Mouse (Mus musculus) embryo, embryonic 9.5 days (tissue): ENCODE data around the gene Tex11.
A peak's percentile ranks its signal among the peaks of the same experiment; 100 is the strongest.

Source experiments
- DNase-seq: peaks from one replicate; pipeline ENCODE4 v3.0.0-alpha.2; 2017; ENCODE audit errors: extremely low spot score

Gene Tex11

DNA sequence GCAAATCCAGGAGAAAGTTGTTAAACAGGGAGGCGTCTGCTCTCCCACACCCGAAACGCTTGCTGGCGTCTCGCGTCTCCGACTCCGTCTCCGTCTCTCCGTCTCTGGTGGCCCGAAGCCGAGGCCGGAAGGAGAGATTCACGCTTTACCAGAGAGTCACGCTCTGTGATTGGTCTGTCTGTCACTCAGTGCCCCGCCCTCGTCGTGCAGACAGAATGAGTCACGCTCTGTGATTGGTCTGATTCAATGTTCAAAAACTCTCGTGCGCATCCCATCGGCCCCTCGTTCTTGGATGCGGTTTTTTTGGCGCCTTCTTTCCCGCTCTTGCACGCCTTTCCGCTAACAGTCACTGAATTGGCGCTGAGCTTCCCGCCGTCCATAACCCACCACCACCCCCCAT lies at the start of gene Tex11:
Tex11 (minus strand) TSS at position 127 of the 400 bp plus-strand sequence.
- DNase-seq: no peak

DNA sequence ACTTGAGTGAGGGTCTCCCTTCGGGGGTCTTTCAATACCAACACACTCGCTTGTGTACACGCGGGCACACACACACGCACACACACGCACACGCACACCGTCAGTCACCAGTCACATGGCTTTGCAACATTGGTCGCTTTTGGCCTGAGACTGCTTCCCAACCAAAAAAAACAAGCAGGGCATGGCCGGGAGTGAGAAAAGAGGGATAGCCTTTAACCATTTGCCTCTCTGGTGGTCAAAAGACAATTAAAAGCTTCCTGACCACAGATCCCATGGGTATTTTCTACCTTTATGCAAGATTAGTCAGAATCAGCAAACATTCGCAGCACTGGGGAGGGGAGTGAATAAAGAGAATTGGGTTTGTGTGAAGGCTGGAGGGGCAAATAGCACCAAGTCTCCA lies 26.5 kb upstream of the Tex11 start, which contains the start of gene Slc7a3:
Slc7a3 (minus strand) TSS at position 101 of the 400 bp plus-strand sequence.
- DNase-seq: peak; percentile 0

DNA sequence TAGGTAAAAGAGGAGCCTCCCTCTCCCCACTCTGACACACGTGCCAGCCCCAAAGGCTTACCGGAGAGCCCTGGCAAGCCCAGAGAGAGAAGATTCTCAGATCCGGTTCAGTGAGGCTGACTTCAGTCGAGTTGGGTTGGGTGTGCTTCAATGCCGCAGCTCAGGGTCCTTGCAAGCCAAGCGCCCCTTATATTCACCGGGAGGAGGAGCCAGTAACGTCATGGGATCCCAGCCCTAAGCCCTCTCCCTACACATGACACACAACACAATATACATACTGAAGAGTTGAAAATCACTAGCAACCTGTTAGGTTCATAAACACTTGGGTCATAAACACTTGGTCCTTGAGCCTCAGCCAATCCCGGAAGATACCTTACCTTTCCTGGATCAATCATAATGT lies 25.7 kb upstream of the Tex11 start:
- peak; percentile 6 for DNase-seq

DNA sequence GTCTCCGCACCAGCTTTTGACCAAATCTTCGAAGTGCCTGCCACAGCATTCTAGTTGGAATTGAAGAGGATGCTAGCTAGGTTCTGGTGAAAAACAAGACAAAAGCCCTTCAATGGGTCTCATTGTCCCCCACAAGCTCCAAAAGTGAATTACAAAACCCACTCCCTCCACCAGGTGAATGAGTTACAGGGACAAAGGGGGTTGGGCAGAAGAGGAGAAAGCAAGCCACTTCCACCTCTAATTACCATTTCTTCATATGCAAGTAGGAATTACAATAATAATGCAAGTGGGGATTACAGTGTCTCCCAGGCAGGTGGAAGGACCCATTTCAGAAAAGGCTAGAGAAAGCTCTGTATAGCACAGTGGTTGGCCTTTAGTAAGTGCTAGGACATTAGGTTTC lies 24.7 kb upstream of the Tex11 start:
- DNase-seq: no peak

DNA sequence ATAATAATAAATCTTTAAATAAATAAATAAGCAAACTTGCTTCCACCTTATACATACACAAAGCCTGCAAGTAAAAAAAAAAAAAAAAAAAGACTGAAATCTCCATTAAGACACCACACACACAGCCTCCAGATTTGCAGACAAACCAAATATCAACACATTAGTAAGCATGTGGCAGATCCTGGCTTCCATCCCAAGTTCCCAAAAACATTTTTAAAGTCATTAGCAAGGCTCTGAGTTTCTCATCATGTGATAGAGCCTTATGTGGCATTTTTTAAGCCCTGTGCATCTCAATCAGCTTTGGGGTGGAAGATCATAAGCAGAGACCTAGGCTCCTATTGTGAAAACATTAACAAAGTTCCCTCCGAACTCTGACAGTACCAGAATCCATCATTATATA lies 5.8 kb upstream of the Tex11 start:
- DNase-seq: no peak

DNA sequence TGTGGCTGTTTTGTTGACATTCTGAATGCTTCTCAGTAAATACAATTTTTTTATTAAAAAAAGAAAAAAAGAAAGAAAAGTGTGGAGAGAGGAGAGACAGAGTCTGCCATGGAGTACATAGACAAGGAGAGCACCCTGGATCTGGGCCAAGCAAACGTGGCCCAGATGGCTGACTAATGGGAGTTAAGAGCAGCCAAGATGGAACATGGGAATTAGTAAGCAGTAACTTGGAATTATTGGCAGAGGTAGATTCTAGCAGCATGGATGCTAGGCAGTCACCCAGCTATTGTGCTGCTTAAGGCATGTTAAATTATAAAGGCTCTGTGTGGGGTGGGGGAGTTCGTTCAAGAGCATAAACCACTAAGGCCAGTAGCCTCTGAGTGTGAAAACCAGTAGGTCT lies 4.0 kb upstream of the Tex11 start:
- no peak for DNase-seq

DNA sequence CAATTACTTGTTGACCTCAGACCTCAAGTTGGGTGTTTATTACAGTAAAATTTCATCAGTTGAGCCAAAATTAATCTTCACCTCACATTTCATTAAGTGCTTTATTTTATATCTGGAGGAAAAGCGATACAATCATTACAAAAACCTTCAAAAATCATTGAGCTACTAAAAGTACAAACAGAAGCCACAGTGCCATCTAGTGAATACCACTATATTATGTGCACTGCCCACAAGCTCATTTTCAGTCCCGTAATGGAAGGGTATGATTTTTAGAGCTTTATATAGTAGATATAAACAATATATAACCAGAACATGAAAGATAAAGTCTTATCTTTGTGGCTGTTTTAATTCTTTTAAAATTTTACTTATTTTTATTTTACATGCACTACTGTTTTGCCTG lies 115.8 kb downstream of the Tex11 start:
- no peak for DNase-seq

DNA sequence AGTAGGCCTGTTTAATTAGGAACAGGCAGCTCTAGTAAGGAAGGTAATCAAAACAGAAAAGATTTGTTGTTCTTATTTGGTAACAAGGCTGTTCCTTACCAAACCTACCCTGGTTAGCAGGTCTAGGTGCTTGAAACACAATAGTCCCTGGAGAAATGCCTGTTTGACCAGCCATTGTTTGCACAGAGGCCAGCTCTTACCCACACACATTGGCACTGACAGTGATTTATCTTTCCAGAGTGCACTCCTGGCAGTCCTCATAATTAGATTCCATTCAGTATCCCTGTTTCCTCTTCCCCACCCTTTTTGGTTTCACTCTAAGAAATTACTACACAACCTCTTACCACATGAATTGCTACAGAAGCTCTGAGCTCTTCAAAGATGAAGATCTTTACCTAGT lies 220.3 kb downstream of the Tex11 start:
- DNase-seq: no peak

DNA sequence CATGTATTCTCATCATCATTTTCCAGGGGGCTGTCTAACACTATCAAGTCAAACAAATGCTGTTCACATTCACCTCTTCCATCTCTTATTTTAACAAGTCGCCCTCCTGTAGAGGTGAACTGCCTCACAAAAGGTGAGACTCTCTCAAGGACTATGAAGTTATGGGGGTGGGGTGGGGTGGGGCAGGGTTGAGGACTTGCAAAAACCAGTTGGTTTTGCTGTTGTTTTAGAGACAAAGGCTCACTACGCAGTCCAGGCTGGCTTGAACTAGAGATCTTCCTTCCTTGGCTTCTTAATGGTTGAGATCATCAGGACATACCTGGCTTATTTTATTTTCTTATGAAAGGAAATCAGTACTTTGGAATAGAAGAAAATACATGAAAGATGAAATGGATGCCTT lies 226.7 kb downstream of the Tex11 start:
- DNase-seq: no peak

DNA sequence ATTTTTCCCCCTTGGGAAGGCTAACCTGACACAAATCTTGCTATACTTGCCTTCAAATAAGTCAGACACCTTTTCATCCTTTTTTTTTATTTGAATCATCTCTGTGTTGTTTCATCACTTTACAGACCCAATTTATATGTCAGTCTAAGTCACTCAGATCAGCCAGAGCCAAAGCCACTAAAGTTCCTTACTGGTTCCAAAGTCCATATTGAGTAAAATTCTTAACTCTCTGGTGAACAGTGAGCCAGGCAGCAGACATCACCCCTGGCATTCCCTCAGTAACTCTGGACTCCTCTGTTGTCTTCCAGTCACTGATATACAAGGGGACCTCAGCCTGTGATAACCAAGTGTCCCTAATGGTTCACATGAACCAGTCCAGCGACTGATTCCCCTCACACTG lies 233.9 kb downstream of the Tex11 start:
- DNase-seq: no peak

DNA sequence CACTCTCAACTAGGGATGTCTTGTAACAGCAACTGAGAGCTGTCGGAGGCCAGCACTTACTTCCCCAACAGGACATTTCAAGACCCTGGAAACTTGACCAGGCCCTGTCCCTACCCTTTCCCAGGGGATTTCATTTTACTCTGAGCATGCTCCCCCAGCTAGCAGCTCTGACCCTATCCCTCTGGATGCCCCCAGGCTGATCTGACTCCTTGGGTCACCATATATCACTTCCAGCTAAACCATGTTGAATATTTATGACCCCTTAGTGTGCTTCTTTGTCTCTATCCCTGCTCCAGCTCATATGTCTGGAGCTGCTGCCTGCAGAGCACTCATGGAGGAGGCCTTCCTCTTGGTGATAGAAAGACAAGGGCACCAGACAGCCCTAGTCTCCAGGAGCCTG lies 238.3 kb downstream of the Tex11 start:
- DNase-seq: no peak

DNA sequence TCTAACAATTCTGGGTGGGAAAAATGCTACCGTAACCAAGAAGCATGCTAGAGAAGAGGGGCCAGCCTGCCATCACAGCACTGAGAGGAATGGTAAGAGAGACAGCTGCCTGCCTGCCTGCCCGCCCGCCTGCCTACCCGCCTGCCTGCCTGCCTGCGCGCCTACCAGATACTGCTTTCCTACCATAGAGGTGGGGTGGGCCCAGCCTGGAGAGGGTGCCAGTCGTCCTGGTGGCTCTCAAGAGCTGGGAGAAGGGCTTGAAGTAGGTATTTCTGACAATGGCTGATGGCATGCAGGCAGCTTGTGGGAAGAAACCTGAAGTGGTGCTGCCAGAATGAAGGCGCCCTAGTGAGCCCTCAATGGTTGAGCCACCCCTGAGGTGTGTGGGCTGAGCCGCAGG lies 240.8 kb downstream of the Tex11 start:
- DNase-seq: no peak

DNA sequence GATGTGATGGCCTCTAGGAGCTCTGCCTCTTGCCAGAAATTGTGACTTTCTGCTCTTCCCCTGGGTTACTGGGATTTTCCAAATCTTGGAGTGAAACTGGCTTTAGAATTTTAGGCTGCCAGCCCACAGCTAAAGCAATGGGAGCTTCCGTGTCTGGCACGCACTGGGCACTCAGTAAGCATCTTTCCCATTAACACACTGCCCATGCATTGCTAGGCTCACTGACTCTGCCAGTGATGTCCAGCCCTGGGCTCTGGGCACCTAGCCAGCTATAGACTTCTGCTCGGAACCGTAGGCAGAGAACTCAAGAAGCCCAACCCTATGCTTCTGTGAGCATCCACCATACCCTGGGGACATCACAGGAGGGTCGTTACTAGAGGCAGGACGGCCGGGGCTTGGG lies 243.7 kb downstream of the Tex11 start:
- DNase-seq: no peak

DNA sequence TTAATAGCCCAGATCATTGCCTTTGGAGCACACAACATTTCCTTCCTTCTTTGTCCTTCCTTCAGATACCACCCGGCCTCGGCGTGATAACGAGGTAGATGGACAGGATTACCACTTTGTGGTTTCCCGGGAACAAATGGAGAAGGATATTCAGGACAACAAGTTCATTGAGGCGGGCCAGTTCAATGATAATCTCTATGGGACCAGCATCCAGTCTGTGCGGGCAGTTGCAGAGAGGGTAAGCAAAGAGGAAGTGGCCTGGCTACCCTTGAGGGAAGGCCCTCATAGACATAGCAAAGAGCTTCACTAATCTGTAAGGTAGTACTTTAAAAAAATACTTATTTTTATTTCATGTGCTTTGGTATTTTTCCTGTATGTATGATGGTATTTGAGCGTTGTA lies 245.3 kb downstream of the Tex11 start:
- no peak for DNase-seq

DNA sequence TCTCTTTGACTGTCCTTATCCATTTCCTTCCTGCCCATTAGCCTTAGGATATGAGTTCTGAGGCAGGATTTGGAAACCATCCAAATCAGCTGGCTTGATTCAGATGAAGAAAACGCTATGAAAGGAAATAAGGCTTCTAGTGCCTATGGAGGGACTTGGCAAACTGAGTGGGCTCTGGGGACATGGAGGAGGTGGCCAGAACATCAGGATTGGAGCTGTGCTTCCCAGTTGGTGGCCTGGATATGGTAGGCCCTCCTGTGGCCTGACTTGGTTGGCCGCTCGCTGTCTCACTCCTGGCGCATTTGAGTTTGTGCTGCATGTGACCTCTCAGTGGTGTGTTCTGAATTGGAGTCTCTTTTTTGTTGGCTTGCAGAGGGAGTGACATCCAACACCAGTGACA lies 248.3 kb downstream of the Tex11 start:
- DNase-seq: no peak

DNA sequence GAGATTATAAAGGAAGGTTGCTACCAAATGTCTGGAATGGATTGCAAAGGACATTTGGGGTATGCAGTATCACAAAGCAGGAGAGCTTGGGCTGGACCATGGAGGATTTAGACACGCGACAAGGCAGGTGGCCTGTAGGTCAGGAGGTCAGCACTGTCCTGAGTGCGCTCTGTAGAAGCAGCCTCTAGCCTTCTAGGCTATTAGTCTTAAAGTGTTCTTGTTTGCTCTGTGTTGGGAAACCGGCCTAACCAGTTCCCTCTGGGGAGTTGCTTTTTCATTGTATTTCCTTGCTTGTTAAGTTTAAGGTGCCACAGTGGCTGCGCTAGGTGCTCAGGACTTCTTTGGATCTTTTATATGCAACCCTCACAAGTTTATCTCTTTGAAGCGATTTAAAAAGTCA lies 257.4 kb downstream of the Tex11 start:
- no peak for DNase-seq

DNA sequence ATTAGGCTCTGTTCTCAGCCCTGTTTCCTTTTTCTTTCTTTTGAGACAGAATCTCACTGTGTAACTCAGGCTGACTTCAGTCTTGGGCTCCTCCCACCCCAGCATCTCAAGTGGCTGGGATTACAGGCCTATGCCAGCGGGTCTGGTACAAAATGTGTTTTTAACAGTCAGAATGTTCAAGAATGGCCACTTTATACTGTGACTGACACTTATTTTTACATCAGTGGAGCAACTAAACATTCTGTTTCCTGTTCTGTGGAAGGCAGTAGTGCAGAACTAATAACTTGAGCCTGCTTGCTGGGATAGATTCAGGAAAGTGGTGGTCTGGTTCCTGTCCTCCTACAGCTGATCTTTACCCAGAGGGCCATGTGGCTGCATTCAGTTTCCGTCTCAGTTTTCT lies 258.8 kb downstream of the Tex11 start:
- DNase-seq: no peak

DNA sequence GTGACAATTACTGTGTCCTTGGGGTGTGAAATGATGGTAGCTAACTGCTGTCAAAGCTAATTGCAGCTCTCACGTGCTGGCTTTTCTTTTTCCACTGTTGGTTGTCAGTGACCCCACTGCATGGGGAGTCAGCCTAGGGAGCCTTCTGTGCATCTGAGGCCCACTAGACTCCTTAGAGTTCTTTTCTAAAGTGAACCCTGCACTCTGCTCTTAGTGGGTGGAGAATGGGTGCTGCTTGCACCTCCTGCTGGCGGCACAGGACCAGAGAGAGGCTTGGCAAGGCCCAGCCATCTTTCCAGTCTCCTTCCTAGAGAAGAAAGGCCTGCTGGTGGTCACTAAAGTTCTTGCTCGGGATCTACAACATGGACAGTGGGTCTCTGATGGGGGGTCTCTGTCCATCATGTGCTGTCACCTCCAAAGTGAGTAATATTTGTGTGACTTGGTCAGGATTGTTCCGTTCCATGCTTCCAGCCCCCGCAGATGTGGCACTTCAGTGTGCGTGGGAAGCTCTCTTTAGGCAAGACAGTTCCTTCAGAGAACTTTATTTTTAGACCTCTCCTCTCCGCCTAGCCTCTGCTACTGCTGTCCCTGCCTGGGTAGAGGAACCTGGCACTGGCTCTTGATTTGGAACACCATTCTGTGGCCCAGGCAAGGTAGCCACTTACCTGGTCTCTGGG lies 261.5 kb downstream of the Tex11 start:
- no peak for DNase-seq

DNA sequence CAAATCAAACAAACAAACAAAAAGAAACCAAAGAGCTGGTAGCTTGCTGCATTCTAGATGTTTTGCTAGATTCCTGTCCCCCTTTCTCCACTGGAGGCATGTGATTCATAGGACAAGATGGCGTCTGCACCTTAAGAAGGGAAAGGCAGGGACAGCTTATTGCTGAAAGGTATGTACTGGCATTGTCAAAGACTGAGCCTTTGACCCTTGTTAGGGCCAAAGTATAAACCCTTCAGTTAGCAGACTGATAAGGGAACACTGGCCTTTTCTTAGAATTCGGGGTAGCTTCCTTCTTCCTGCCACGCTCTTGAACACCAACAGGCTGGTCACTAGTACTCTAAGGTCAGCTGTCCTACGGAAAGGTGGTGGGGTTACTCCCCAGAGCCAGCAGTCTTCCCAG lies 262.1 kb downstream of the Tex11 start:
- DNase-seq: no peak

DNA sequence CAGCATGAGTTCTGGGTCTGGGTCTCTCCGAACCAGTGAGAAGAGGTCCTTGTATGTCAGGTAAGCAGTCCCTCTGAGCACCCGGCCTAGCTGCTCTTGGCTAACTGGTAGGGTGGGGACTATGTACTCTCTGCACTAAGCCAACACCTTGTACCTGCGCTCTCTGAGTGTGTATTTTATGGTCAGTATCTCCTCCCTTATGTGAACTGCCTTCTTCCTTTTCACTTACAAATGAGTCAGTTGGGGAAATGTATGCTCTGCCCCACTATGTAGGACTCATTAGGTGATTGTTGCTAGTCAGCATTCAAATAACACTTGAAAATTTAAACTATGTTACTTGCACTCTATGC lies 262.8 kb downstream of the Tex11 start:
- no peak for DNase-seq

DNA sequence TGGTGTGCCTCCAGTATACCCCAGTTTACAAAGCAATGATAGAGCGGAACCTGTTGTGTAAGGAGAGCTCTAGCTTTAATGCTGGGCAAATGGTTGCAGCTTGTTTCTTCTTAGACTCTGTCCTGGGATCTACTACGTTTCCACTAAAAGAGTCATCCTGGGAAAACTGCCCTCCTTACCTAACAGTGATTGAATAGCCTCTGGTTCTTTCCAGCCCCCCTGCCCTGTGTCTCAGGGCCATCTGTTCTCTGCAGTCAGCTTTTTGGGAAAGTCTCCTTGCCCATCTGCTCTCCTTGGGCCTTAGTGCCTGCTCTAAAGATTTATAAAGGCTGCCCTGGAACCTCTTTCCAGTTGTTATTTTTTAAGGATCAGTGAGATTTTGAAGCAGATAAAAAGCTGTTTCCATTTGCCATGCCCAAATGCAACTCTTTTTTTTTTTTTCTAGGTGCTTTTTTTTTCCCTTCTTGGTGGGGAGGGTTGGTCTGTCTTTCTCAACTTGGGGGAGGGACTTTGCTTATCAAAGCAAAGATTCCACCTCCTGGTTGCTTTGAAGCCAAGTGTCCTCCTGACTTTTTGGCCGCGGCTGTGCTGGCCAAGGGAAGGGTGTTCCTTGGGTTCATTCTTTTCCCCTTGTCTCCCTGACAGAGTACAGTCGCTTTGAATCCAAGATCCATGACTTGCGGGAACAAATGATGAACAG lies 263.3 kb downstream of the Tex11 start:
- no peak for DNase-seq

DNA sequence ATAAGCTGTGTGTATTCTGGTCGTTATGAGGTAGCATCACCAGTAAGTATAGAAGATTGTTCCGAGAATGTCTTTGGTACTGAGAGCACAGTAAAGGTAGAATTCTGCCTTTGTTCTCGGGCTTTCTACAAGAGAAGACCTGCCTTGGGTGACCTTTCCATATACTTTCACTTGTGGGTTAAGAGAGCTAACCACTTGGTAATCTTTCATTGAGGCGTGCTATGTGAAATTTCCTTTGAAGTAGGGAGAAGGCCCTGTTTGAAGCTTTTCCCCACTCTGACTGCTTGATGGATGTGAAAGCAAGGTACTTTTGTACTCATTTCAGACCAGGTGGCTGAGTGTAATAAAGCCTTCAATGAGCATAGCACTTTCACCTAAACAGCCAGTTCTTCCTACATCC lies 270.1 kb downstream of the Tex11 start:
- DNase-seq: no peak
